Mouse (Mus musculus) liver, adult (tissue): ENCODE measurements at regions not wholly inside any gene's neighbourhood (a gene's known extent, or its start where the extent isn't known, plus 50 kb on each side); places are given as distances from the start of the nearest gene placed in this dataset.

Experiments used
- GATA4 ChIP-seq: IDR thresholded peaks from 2 replicates; pipeline ENCODE4 v1.6.1; 2014; ENCODE audit warnings: mild to moderate bottlenecking, low read length; ENCODE audit not compliant: insufficient replicate concordance

GRCm38 (mm10) chr1:76559441-76559840, 955.4 kb downstream of the Epha4 start:
- no peak for TF ChIP-seq GATA4

- no peak for TF ChIP-seq GATA4
Observed at GRCm38 (mm10) chr1:76575487-76575886, 939.4 kb downstream of the Epha4 start.

GRCm38 (mm10) chr1:76585921-76586320, 929.0 kb downstream of the Epha4 start:
- TF ChIP-seq GATA4: no peak

GRCm38 (mm10) chr1:76625831-76626230, 889.1 kb downstream of the Epha4 start:
- no peak for TF ChIP-seq GATA4

- TF ChIP-seq GATA4: no peak
Observed at GRCm38 (mm10) chr1:76629861-76630260, 885.0 kb downstream of the Epha4 start.

GRCm38 (mm10) chr1:76634071-76634470, 880.8 kb downstream of the Epha4 start:
- no peak for TF ChIP-seq GATA4

GRCm38 (mm10) chr1:76637268-76638009, 877.4 kb downstream of the Epha4 start:
- no peak for TF ChIP-seq GATA4

- no peak for TF ChIP-seq GATA4
Observed at GRCm38 (mm10) chr1:76638010-76638400, 876.9 kb downstream of the Epha4 start.

- no peak for TF ChIP-seq GATA4
Observed at GRCm38 (mm10) chr1:76641181-76641711, 873.6 kb downstream of the Epha4 start.

GRCm38 (mm10) chr1:76642703-76643102, 872.2 kb downstream of the Epha4 start:
- TF ChIP-seq GATA4: no peak

GRCm38 (mm10) chr1:76644895-76645294, 870.0 kb downstream of the Epha4 start:
- TF ChIP-seq GATA4: no peak

- TF ChIP-seq GATA4: no peak
Observed at GRCm38 (mm10) chr1:76654826-76655225, 860.1 kb downstream of the Epha4 start.

GRCm38 (mm10) chr1:76658228-76658627, 856.7 kb downstream of the Epha4 start:
- no peak for TF ChIP-seq GATA4

GRCm38 (mm10) chr1:76660146-76660545, 854.7 kb downstream of the Epha4 start:
- no peak for TF ChIP-seq GATA4

GRCm38 (mm10) chr1:76664381-76664780, 850.5 kb downstream of the Epha4 start:
- TF ChIP-seq GATA4: no peak

GRCm38 (mm10) chr1:76676836-76677235, 838.1 kb downstream of the Epha4 start:
- no peak for TF ChIP-seq GATA4

- no peak for TF ChIP-seq GATA4
Observed at GRCm38 (mm10) chr1:76705556-76705955, 809.3 kb downstream of the Epha4 start.
